Mouse (Mus musculus): ENCODE measurements around the gene Rps6ka5. TPM values are rescaled to one million over a fixed set of nuclear protein-coding genes. Genes with fewer than 3 reads are reported as not detected.

Rps6ka5 gene
- polyA plus RNA-seq, 1 experiment, result 2.1 TPM

- Histone ChIP-seq H3K27me3 (ENCODE audit: control insufficient read depth, insufficient read depth, low read length) (no peaks in the 10 kb centered on the region), H3K4me3 (ENCODE audit: extremely low read depth, insufficient read depth, insufficient read length) (no peak overlapping the region), H3K4me1 (ENCODE audit: control insufficient read depth, insufficient read depth, insufficient read length) (no peaks in the 10 kb centered on the region; the same call in 1 of the 2 replicates), H3K27ac (ENCODE audit: insufficient read depth, low read length) (no peak overlapping the region), H3K36me3 (ENCODE audit: control insufficient read depth, insufficient read depth, low read length) (no peaks in the 10 kb centered on the region)
- WGBS, result 25% methylated on average over 5 of the region's 5 CpGs
- no peak for TF ChIP-seq POLR2A (IDR thresholded peaks at IDR 0.05; ENCODE audit: low read depth, low read length)
- TF ChIP-seq CTCF (IDR thresholded peaks at IDR 0.05; ENCODE audit: extremely low read depth, insufficient read depth, insufficient read length, insufficient replicate concordance), result no peak
- DNase-seq (ENCODE audit: low read depth in 1 of 2, low spot score in 2 of 2), result no peak
These were observed 15.0 kb downstream of the Rps6ka5 start for GRCm38 (mm10) chr12:100711819-100712218.

GRCm38 (mm10) chr12:100711116-100711691 lies 15.6 kb downstream of the Rps6ka5 start:
- no peak overlapping the region for H3K27ac ChIP-seq (ENCODE audit: insufficient read depth, low read length)

GRCm38 (mm10) chr12:100710432-100710831 lies 16.4 kb downstream of the Rps6ka5 start:
- no peaks in the 10 kb centered on the region for H3K27me3 ChIP-seq (ENCODE audit: control insufficient read depth, insufficient read depth, low read length)
- WGBS, result 15% methylated on average over 1 of the region's 1 CpGs
- no peaks in the 10 kb centered on the region; the same call in 1 of the 2 replicates for H3K4me1 ChIP-seq (ENCODE audit: control insufficient read depth, insufficient read depth, insufficient read length)
- H3K27ac ChIP-seq (ENCODE audit: insufficient read depth, low read length), result no peak overlapping the region
- DNase-seq (ENCODE audit: low read depth in 1 of 2, low spot score in 2 of 2), result no peak
- no peak overlapping the region for H3K4me3 ChIP-seq (ENCODE audit: extremely low read depth, insufficient read depth, insufficient read length)
- TF ChIP-seq CTCF (IDR thresholded peaks at IDR 0.05; ENCODE audit: extremely low read depth, insufficient read depth, insufficient read length, insufficient replicate concordance), result no peak
- H3K36me3 ChIP-seq (ENCODE audit: control insufficient read depth, insufficient read depth, low read length), result no peaks in the 10 kb centered on the region

More at GRCm38 (mm10) chr12:100711116-100711691, 15.6 kb downstream of the Rps6ka5 start:
- WGBS, result 11% methylated on average over 10 of the region's 10 CpGs
- no peaks in the 10 kb centered on the region for H3K36me3 ChIP-seq (ENCODE audit: control insufficient read depth, insufficient read depth, low read length)
- no peaks in the 10 kb centered on the region for H3K27me3 ChIP-seq (ENCODE audit: control insufficient read depth, insufficient read depth, low read length)
- no peaks in the 10 kb centered on the region; the same call in 1 of the 2 replicates for H3K4me1 ChIP-seq (ENCODE audit: control insufficient read depth, insufficient read depth, insufficient read length)
- no peak overlapping the region for H3K4me3 ChIP-seq (ENCODE audit: extremely low read depth, insufficient read depth, insufficient read length)
- no peak for DNase-seq (ENCODE audit: low read depth in 1 of 2, low spot score in 2 of 2)
- TF ChIP-seq POLR2A (IDR thresholded peaks at IDR 0.05; ENCODE audit: low read depth, low read length) (no peak), CTCF (IDR thresholded peaks at IDR 0.05; ENCODE audit: extremely low read depth, insufficient read depth, insufficient read length, insufficient replicate concordance) (no peak)

- Histone ChIP-seq H3K4me1 (ENCODE audit: control insufficient read depth, insufficient read depth, insufficient read length) (no peaks in the 10 kb centered on the region; the same call in 1 of the 2 replicates), H3K27me3 (ENCODE audit: control insufficient read depth, insufficient read depth, low read length) (no peaks in the 10 kb centered on the region), H3K36me3 (ENCODE audit: control insufficient read depth, insufficient read depth, low read length) (no peaks in the 10 kb centered on the region), H3K27ac (ENCODE audit: insufficient read depth, low read length) (no peak overlapping the region), H3K4me3 (ENCODE audit: extremely low read depth, insufficient read depth, insufficient read length) (no peak overlapping the region)
- TF ChIP-seq CTCF (IDR thresholded peaks at IDR 0.05; ENCODE audit: extremely low read depth, insufficient read depth, insufficient read length, insufficient replicate concordance) (no peak), POLR2A (IDR thresholded peaks at IDR 0.05; ENCODE audit: low read depth, low read length) (no peak)
- DNase-seq (ENCODE audit: low read depth in 1 of 2, low spot score in 2 of 2), result no peak
- 84% methylated on average over 2 of the region's 2 CpGs for WGBS
These were observed 19.5 kb downstream of the Rps6ka5 start for GRCm38 (mm10) chr12:100707312-100707711.

GRCm38 (mm10) chr12:100705057-100705722 lies 21.6 kb downstream of the Rps6ka5 start:
- Histone ChIP-seq H3K27ac (ENCODE audit: insufficient read depth, low read length) (no peak overlapping the region), H3K27me3 (ENCODE audit: control insufficient read depth, insufficient read depth, low read length) (no peaks in the 10 kb centered on the region), H3K36me3 (ENCODE audit: control insufficient read depth, insufficient read depth, low read length) (no peaks in the 10 kb centered on the region), H3K4me1 (ENCODE audit: control insufficient read depth, insufficient read depth, insufficient read length) (no peaks in the 10 kb centered on the region), H3K4me3 (ENCODE audit: extremely low read depth, insufficient read depth, insufficient read length) (no peak overlapping the region)
- TF ChIP-seq POLR2A (IDR thresholded peaks at IDR 0.05; ENCODE audit: low read depth, low read length) (no peak), CTCF (IDR thresholded peaks at IDR 0.05; ENCODE audit: extremely low read depth, insufficient read depth, insufficient read length, insufficient replicate concordance) (no peak)
- 79% methylated on average over 5 of the region's 5 CpGs for WGBS
- DNase-seq (ENCODE audit: low read depth in 1 of 2, low spot score in 2 of 2), result no peak

- Histone ChIP-seq H3K4me1 (ENCODE audit: control insufficient read depth, insufficient read depth, insufficient read length) (no peaks in the 10 kb centered on the region), H3K27me3 (ENCODE audit: control insufficient read depth, insufficient read depth, low read length) (no peaks in the 10 kb centered on the region), H3K4me3 (ENCODE audit: extremely low read depth, insufficient read depth, insufficient read length) (no peak overlapping the region), H3K36me3 (ENCODE audit: control insufficient read depth, insufficient read depth, low read length) (no peaks in the 10 kb centered on the region), H3K27ac (ENCODE audit: insufficient read depth, low read length) (no peak overlapping the region)
- TF ChIP-seq POLR2A (IDR thresholded peaks at IDR 0.05; ENCODE audit: low read depth, low read length), result no peak
- TF ChIP-seq CTCF (IDR thresholded peaks at IDR 0.05; ENCODE audit: extremely low read depth, insufficient read depth, insufficient read length, insufficient replicate concordance), result no peak
- 95% methylated on average over 1 of the region's 1 CpGs for WGBS
- no peak for DNase-seq (ENCODE audit: low read depth in 1 of 2, low spot score in 2 of 2)
These were observed 28.8 kb downstream of the Rps6ka5 start for GRCm38 (mm10) chr12:100698019-100698418.

GRCm38 (mm10) chr12:100696621-100697020 lies 30.2 kb downstream of the Rps6ka5 start:
- H3K27me3 ChIP-seq (ENCODE audit: control insufficient read depth, insufficient read depth, low read length), result no peaks in the 10 kb centered on the region
- no peak for TF ChIP-seq CTCF (IDR thresholded peaks at IDR 0.05; ENCODE audit: extremely low read depth, insufficient read depth, insufficient read length, insufficient replicate concordance)
- WGBS, result 86% methylated on average over 4 of the region's 4 CpGs
- no peaks in the 10 kb centered on the region for H3K4me1 ChIP-seq (ENCODE audit: control insufficient read depth, insufficient read depth, insufficient read length)
- DNase-seq (ENCODE audit: low read depth in 1 of 2, low spot score in 2 of 2), result no peak
- H3K4me3 ChIP-seq (ENCODE audit: extremely low read depth, insufficient read depth, insufficient read length), result no peak overlapping the region
- 0 out of 2 replicates have a peak, but pooled peaks cover under 1% of the 10 kb centered on the region for H3K36me3 ChIP-seq (ENCODE audit: control insufficient read depth, insufficient read depth, low read length)
- no peak overlapping the region for H3K27ac ChIP-seq (ENCODE audit: insufficient read depth, low read length)
